Mouse (Mus musculus) 416B (cell line): ENCODE results near the gene Tjp2.
"Not testable (repeated sequence)": the region's sequence is repeated elsewhere in the genome, so short reads cannot be mapped to it uniquely, and the experiment has no call there.

Source experiments
- DNase-seq: peaks from one replicate; pipeline ENCODE4 v3.0.0; 2011; ENCODE audit warnings: low read depth

Gene Tjp2

DNA sequence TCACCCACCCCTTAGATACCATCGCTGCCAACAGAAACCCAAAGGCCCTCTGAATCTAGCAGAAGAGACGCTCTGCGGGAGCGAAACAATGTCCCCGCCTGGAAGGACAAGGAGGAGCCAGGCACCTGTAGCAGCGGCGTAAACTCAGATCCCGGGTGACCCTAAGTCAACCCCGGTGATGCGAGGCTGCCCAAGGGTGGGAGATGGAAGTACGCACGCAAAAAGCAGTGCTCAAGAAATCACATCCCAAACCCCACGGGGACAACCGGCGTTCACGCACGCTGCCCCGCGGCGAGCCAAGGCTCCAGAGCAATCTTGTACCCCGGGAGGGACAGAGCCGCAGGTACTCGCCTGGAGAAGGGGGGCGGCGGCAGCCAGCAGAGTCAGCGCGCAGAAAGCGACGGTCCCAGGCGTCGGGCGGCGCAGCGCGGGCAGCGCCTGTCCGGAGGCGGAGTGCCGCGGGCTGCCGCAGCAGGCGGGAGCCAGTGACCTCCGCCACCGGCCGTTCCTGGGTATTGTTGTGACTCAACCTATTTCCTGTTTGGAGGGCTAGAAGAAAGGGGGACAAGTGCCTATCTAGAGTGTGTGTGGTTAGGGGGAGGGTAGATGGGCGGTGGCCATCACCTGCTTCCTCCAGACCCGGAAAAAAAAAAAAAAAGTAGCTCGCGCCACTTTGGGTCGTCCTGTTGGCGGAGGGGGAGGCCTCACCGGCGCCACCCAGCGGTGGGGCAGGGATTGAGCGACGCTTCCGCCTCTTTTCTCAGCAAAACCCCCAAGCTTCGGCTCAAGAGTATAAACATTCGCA is at the start of gene Tjp2:
Tjp2 (minus strand) TSS at position 531 of the 805 bp plus-strand sequence.
- DNase-seq, result peak; percentile 99

DNA sequence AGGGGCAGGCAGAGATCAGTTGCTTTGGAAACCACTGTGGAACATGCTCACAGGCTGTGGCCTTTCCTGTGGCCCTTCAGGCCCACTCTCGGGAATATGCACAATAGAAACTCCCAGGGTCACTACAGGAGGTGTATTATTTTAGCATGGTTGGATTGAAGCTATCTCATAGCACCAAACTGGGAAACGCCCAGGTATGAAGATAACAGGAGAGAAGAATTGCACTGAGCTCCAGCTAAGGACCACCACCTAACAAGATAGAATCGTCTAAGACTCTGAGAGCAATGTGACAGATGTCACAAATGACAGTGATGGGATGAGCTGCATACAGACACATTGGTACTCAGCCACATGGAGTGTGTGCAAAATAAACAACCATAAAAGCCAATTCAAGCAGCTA is 49.5 kb upstream of the Tjp2 start:
- DNase-seq, result no peak

DNA sequence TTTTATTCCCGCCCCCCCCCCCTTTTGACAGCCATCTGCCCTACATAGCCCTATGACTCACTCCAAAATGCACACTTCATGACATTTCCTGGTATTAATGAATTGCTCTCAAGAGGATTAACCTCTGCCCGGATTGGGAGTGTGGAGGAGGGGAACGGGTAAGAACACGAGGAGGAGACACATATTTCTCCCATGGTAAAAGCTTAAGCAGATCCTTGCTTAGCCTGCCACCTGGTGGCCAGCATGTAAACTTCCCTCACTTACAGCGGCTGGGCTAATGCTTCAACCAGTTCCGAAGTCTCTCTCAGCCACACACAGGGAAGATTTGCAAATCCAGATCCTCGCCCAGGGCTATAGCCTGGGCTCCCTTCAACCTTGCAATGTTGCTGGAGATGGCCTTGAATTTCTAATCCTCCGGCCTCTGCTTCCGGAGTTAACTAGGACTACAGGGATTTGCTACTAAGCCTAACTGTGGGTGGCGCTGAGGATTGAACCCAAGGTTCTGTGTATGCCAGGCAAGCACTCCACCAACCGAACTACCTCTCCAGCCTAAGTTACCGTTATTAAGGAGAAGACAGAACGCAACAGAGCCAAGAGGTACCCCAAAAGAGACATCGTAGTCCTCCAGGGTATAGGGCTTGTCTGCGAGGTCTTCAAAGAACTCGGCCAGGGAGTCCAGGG is 47.1 kb upstream of the Tjp2 start:
- peak; percentile 90 for DNase-seq

DNA sequence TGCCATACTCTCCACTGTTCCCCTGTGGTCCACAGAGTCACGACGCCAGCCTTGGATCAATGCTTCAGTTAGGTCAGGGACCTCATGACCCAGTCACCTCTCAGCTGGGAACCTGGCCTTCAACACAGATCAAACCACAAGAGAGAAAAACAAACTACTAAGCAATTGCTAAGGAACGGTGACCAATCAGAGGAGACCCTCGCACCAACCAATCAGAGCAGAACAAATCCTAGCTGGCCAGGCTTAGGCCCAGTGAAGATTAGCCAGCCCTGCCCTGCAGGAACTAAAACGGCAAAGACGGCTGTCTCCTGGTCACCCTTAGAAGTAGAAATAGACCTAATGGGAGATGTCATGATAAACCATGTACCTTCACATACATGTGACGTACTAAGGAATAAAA is 46.5 kb upstream of the Tjp2 start:
- DNase-seq, result peak; percentile 30

DNA sequence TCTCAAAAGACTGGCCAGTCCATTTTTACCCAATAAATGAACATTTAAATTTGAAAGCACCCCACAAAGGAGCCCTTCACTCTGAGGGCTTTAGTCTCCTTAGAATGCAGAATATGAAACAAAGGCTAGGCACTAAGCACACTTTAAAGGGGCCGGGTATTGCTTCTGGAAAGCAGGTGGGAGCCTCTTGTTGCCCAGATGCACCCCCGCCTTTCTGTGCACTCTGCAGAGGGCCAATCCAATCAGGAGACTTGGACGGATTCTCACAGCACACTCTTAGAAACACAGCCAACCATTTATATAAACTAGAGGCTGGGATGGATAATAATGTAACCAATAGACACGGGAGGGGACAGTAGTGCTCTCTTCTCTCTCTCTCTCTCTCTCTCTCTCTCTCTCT is 43.7 kb upstream of the Tjp2 start:
- DNase-seq, result no peak

DNA sequence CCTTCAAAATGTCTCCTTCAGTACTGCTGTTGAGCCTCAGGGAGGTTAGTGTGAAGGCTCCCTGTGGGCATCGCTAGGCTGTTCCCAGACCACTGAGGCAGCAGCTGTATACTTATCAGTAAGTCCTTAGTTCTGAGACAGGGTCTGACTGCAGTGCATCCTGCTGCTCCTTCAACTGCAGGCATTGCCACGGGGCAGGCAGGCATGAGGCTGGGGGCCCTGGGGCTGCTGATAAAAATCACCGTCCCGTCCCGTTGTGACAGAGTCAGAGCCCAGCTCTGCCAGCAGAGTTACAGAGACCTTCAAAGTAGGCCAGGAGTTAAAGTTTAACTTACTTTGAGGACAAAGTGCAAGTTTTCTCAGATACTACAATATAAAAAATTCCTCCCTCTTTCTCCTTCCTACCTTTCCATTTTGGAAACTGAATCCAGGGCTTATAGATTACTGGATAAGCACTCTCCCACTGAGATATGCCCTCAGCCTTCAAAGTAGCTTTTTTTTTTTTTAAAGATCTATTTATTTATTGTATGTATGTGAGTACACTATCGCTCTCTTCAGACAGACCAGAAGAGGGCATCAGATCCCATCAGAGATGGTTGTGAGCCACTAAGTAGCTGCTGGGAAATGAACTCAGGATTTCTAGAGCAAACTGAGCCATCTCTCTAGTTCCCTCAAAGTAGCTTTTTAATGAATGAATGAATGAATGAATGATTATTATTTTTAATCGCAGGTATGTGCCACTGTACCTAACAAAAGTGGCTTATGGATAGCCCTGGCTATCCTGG is 41.4 kb upstream of the Tjp2 start:
- peak; percentile 18 for DNase-seq

DNA sequence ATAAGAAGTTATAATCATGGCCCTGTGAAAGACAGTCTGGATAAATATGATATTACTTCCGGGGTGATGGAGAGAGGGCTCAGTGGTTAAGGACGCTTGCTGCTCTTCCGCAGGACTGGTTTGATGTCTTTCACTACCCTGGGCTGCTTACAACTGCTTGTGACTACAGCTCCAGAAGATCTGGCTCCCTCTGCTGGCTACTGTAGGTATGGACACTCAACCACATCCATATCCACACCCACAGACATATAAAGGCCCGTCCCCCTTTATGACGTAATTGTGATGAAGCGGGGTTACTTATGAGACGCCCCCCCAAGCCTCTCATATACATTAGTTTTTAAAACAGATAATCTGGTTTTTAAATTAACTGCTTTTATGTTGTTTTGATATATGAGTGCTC is 40.2 kb upstream of the Tjp2 start:
- peak; percentile 90 for DNase-seq

DNA sequence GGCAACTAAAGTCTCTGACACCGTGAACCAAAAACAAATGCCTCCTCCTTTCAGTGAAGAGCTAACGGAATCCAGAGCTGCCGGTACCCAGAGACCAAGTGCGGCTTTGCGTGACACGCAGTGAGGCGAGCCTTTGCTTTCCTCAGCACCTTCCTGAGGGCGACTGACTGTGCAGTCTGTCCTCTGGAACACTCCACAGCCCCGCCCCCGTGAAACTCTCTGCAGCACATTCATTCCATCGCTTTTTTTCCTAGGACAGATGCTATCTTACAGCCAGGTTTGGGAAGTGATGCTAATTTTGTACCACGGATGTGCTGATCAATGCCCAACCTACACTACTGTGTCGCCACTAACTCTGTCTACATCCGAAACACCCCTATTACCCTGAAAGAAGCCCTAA is 37.9 kb upstream of the Tjp2 start:
- DNase-seq, result no peak

DNA sequence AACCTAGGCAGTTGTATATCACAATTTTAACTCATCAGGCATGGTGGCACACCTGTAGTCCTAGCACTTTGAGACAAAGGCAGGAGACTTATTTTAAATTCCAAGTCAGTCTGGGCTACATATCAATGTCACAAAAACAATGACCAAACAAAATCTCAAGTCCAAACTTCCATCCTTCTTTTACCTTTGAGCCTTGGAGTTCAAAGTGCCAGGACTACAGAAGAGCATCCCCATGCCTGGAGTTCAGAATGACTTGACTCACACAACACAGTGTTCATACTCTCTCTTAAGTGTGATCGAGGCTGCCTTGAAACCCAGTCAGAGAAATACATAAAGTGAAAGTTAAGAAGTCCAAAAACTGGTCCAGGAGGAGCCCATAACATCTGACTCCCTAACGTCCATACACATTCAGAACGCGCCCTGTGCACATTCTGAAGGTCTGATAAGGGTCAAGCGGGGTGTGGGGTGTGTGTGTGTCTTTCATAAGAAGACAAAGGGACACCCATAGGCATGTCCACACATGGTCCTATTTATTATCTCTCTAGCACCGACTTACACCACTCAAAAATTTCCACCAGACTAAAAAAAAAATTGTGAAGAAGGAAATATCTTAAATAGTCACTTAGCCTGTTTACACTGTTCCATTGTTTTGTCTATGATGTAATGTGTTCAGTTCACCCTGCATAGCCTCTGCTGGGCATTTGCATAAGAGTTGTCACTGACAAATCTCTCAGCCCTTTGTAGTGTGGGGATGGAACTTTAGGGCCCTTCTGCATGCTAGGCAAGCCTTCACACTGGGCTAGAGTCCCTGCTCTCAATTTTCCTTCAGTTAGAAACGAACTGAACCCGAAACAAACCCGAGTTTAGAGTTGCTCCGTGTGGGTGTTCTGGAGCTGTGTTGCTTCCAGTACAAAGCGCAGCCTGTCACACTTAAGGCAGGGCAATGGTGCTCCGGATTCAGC is 34.8 kb upstream of the Tjp2 start:
- DNase-seq, result no peak

DNA sequence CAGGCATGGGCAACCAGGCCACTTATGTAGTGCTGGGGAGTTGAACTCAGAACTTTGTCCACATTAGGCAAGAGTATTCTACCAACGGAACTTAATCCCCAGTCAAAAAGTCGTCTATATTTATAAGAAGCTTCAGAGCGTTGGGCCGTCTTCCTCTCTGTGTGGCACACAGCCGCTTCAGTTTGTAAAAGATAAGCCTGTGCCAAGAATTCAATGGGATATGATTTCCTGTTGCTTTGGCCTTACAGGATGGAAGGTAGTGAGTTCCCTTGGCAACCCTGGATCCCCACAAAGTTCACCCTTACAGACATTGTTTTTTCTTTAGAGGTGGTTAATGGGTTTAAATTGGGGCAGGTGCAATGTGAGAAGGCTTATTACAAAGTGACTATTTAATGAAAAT is 33.5 kb upstream of the Tjp2 start:
- DNase-seq, result no peak

DNA sequence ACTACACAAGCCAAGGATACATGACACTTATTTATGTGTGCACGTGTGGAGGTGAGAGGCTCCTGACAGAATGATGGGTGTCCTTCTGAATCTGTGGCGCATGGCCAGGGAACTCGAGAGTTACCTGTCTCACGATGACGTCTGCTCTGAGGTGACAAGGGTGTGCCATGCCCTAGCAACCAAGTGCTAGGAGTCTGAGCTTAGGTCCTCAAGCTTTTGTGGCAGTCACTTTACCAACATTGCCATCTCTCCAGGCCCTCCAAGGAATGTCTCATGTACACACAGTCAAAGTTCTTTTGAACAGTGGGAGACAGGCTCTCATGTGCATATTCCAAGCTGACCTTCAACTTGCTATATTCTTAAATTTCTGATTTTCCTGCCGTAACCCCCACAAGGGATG is 33.1 kb upstream of the Tjp2 start:
- DNase-seq, result no peak

DNA sequence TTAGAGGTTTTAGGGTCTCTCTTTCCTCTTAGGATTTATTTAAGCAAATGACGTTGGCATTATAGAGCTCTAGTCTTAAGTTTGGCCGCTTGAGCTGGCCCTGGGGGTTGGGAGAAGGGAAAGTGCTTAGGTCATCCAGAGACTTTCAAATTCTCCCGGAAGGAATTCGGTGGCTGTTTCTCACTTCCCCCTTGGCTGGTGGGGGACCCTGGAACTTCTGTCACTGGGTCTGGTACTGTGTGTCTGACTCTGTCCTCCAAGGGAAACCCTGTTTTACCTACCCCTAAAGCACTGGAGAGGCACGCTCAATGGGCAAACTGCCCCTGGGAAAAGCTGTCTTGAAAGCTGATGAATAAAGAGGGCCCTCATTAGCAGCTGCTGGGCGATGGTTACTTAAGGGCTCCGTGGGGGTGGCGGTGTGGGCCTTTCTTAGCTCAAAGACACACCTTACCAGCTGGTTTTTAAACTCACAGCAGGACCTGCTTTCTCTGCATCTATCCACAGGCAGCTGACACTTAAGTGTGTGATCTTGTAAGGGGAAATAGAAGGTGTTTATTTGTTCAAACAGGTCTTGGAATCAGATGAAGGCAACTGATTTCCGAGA is 28.9 kb upstream of the Tjp2 start:
- no peak for DNase-seq

DNA sequence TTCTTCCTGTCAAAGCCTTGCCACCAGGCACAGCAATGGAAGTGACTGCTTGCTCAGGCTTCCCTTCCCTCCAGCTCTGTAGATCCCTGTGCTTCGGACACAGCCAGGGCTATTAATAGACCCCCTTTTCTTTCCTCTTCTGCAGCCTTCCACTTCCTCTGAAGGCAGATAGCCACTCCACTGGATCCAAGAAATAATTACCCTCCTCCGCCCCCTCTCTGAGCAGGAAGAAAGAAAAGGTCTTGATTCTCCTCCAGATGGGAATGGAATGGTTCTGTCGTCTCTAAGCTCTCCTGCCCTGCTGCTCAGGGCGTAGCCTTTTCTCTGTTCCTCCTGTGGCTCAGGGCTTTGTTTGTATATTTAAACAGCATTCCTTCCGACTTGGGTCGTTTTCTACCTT is 27.0 kb upstream of the Tjp2 start:
- no peak for DNase-seq

DNA sequence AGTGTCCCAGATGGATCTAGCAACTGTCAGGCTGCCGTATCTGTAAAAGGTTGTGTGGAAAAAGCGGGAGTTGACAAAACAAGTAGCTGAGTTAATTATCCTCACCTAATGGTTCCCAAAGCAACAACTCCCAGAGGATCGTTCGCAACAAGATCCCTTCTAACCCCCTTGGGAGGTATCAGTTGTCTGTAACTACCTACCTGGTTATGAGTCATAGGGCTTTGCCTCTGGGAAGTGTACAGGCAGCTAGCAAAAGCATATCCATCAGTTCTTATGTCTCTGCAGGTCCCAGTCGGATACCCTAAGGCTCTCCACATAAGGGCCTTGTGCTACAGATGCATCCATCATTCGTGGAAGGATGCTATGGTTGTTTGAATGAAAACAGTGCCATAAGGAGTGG is 18.5 kb upstream of the Tjp2 start:
- no peak for DNase-seq

DNA sequence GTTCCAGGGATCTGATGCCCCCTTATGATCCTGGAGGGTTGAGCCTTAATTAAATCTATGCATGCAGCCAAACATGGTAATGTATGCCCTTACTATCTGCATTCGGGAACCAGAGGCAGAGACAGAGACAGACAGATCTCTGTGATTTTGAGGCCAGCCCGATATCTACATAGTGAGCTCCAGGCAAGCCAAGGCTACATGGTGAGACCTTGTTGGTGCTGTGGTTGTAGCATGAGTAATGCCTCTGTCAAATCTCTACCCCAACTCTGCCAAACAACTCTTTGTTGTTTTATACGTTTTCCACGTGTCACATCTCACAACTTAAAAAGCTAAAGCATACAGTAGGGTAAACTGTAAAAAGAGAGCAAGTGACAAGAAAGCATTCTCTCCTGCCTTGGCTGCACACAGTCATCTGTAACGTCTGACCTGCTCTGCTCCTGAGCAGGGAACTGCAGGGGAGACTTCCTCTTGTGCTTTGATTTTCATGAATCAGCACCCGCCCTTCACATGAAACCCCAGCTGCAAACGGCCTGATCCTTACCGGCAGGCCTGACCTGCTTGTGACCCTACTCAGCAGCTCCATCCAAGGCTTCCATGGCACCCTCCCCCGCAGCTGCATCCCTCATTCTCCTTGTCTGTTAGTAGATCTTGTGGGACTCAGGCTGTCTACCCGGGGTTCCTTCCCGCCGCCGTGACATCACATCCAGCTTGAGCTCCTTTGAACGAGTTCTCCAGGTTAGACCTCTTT is 17.1 kb upstream of the Tjp2 start:
- DNase-seq, result no peak

DNA sequence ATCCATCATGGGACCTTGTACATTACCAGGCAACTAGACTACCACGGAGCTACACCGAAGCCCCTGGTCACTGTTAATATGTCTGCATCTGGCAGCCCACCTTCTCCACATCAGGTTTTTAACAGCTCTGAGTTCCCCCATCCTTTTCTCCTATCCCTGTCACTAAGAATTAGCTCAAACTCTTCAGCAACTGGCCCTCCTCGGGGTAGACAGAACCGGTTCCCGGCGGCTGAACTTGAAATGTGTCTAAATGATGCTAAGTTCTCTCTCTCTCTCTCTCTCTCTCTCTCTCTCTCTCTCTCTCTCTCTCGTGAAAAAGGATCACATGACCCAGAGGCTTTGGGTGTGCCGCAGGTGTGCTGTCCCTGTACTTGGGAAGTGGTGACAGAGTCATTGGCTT is 16.4 kb upstream of the Tjp2 start:
- DNase-seq, result no peak

DNA sequence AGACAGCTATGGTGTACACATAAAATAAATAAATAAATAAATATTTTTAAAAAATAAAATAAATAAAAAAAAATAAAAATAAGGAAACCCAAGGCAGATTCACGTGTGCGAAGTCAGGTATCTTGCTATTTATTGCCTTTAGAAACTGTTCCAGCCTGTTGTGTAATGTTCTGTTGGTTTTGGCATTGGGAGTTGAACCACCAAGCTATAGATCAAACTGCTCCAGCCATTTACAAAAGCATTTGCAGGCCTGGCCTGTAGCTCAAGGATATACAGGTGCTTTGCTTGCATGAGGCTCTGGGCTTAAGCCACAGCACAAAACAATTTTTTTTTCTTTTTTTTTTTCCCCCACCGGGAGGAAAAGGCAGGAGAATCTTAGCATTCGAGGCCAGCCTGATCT is 13.2 kb upstream of the Tjp2 start:
- DNase-seq, result no peak

DNA sequence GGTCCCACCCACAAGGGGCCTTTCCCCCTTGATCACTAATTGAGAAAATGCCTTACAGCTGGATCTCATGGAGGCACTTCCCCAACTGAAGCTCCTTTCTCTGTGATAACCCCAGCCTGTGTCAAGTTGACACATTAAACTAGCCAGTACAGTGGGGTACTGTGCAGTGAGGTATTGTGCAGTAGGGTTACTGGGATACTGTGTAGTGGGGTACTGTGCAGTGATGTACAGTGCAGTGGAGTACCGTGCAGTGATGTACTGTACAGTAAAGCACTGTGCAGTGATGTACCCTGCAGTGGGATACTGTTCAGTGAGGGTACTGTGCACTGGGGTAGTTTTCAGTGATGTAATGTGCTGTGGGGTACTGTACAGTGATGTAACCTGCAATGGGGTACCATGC is 7.5 kb upstream of the Tjp2 start:
- DNase-seq, result not testable (repeated sequence)

DNA sequence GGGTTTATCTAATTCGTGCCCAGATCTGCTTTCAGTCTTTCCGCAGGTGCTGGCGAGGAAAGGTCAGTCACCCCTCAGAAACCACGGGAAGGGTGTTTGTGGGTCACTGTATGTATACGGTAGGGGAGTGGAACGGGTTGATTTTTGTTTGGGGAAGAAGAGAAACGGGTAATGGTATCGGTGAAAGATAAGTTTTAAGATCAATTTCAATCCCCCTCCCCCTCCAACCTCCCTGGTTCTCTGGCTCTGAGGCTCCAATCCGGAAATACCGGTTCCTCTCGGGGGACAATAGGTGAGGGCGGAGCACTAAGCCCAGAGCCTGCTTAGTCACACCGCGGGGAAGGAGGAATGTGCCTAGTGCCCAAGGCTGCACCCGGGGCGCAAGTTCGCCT is 471 bp upstream of the Tjp2 start:
- peak; percentile 83 for DNase-seq

DNA sequence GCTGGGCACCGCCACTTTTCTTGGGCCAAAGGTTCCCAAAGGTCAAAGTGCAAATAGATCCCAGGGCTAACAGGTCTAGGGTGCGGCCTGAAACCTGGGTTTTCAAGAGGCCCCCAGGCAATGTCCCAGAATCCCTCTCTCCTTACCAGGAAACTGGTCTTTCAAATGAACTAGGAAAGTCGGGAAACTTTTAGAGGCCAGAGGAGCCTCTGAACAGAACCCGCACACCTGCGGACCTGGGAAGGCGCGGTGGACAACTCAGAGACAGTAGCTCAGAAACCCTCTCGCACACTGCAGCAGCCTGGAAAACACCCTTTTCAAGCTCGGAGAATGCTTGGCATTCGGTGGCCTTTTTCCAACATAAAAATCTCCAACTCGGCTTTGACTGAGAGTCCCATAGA is 979 bp downstream of the Tjp2 start:
- peak; percentile 15 for DNase-seq

DNA sequence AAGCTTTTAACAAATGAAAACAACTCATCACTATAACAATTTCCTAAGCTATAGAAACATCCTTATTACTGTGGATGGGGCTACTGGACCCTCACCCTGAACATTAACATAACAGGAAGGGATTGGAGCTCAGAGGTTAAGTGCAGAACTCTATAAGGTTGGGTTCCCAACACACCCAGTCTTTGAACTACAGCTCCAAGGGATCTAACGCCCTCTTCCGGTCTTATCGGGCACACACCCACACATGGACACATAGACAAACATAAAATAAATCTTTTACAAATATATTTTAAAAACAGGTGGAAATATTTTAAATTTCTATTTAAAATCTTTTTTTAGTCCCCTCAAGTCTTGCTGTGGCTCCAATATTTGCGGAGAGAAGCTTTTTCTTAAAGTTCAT is 3.4 kb downstream of the Tjp2 start:
- no peak for DNase-seq
